In genomic region chr9:110687846-110688245, GRCm38 (mm10) we compare ENCODE assay signal across 23 mouse cellular contexts. TPM values are rescaled to one million over a fixed set of nuclear protein-coding genes. Genes with fewer than 3 reads are reported as not detected.
DNase-seq lines count a peak whose midpoint lies in the region; ATAC-seq lines count a peak whose summit lies in the region.
"Had no signal": no experiment of that assay in that cellular context is flagged by ENCODE, and none has a peak within 500 bp of the region (broad histone marks: within the 10 kb centered on the region; RNA-seq: fewer than 3 reads in every experiment).

No protein-coding gene starts in this region.

- H3K36me3 ChIP-seq in lung, embryonic 16.5 days (ENCODE audit: control insufficient read depth, insufficient read depth, low read length), result no peaks in the 10 kb centered on the region; the same call in 1 of the 2 replicates
- H3K36me3 ChIP-seq: embryonic facial prominence, embryonic 13.5 days had no signal

- WGBS in lung, embryonic 16.5 days, result 80% methylated on average over 2 of the region's 2 CpGs

- intact Hi-C loops in gastrocnemius, postnatal 36 days (cut with DNase I), result no loop called here
- intact Hi-C loops in left cerebral cortex, postnatal 14 days (cut with DNase I), result no loop called here

- H3K4me3 ChIP-seq in lung, embryonic 16.5 days (ENCODE audit: low read length), result no peak overlapping the region
- H3K4me3 ChIP-seq: embryonic facial prominence, embryonic 13.5 days; forebrain, embryonic 12.5 days; heart, embryonic 10.5 days; hindbrain, embryonic 12.5 days had no signal

- H3K9me3 ChIP-seq in lung, embryonic 16.5 days (ENCODE audit: control insufficient read depth, low read length), result no peaks in the 10 kb centered on the region
- H3K9me3 ChIP-seq: embryonic facial prominence, embryonic 13.5 days; forebrain, embryonic 12.5 days; G1E; heart, embryonic 10.5 days; hindbrain, embryonic 12.5 days had no signal

- H3K27me3 ChIP-seq in lung, embryonic 16.5 days (ENCODE audit: control insufficient read depth, insufficient read depth, low read depth, low read length), result no peaks in the 10 kb centered on the region
- H3K27me3 ChIP-seq: embryonic facial prominence, embryonic 13.5 days; forebrain, embryonic 12.5 days; hindbrain, embryonic 12.5 days had no signal

- H3K27ac ChIP-seq in lung, embryonic 16.5 days (ENCODE audit: low read length), result peak overlapping the region; percentile 31; the same call in 1 of the 2 replicates
- H3K27ac ChIP-seq: embryonic facial prominence, embryonic 13.5 days; forebrain, embryonic 12.5 days; heart, embryonic 10.5 days; hindbrain, embryonic 12.5 days had no signal

- H3K9ac ChIP-seq in lung, embryonic 16.5 days (ENCODE audit: low read length), result no peak overlapping the region
- H3K9ac ChIP-seq: embryonic facial prominence, embryonic 13.5 days; forebrain, embryonic 12.5 days; hindbrain, embryonic 12.5 days had no signal

- peaks cover 35% of the 10 kb centered on the region for H3K4me1 ChIP-seq in lung, embryonic 16.5 days (replicated peaks; ENCODE audit: control insufficient read depth, insufficient read depth, low read length)

- peak; percentile 37 for DNase-seq in adrenal gland, postnatal 14 days
- no peak for DNase-seq in adrenal gland, adult 2 months
- peak; percentile 47 for DNase-seq in gastrocnemius, adult 8-10 months (ENCODE audit: low spot score in 2 of 2)
- DNase-seq in gastrocnemius, postnatal 36 days, result no peak
- no peak for DNase-seq in lung, postnatal 14 days
- peak; percentile 79 for DNase-seq in skeletal muscle tissue, adult 2 months (ENCODE audit: low read depth, low spot score)
- no peak for DNase-seq in left cerebral cortex, postnatal 14 days (ENCODE audit: low spot score in 2 of 2)
- DNase-seq: adrenal gland, adult 8-10 months; B cell, adult 2 months; cerebellum, adult 11-12 months; cerebellum, adult 9-11 months; heart, postnatal 10 days; heart, postnatal 4 days had no signal

- H3K4me2 ChIP-seq in lung, embryonic 16.5 days (ENCODE audit: low read depth, low read length), result no peak overlapping the region
- H3K4me2 ChIP-seq: embryonic facial prominence, embryonic 13.5 days; forebrain, embryonic 12.5 days; hindbrain, embryonic 12.5 days had no signal

- no peak for ATAC-seq in lung, embryonic 16.5 days (ENCODE audit: low read depth)
- ATAC-seq: CD4-positive, CD25-positive, alpha-beta regulatory T cell, adult 4 months; forebrain, embryonic 16.5 days; hindbrain, embryonic 16.5 days; inflammation-experienced regulatory T-cells, adult 6 months had no signal

RNA-seq across cellular contexts. Expression of gene Ccdc12, which starts 31.5 kb away (rescaled TPM):
- 60.4 and 79.3 TPM in 2 replicates for total RNA-seq in adrenal gland, postnatal 14 days (2021)
- total RNA-seq in adrenal gland, adult 2 months (2021), result 10 to 100 TPM; 51.6 to 71.6 TPM
- polyA plus RNA-seq in adrenal gland, adult 2 months (2012; rRNA removed), result 38.4 and 45.5 TPM in 2 replicates
- total RNA-seq in gastrocnemius, adult 8-10 months (2022), result 10 to 100 TPM; 38.8 to 53.8 (median 47.0) TPM
- total RNA-seq in gastrocnemius, postnatal 36 days (2021), result 10 to 100 TPM; 45.1 to 48.1 TPM
- 160 and 167 TPM in 2 replicates for polyA plus RNA-seq in lung, embryonic 16.5 days (2015; fragmentation: Nextera tagmentation; extraction: Ambion mirVana)
- total RNA-seq in left cerebral cortex, postnatal 14 days (2021), result 10 to 100 TPM; 44.8 to 58.6 TPM

RNA-seq across cellular contexts. Expression of gene Nbeal2, which starts 33.9 kb away (rescaled TPM):
- total RNA-seq in adrenal gland, postnatal 14 days (2021), result 9.1 and 15.4 TPM in 2 replicates
- 1 to 10 TPM; 5.5 to 7.1 TPM for total RNA-seq in adrenal gland, adult 2 months (2021)
- 22.5 and 30.8 TPM in 2 replicates for polyA plus RNA-seq in adrenal gland, adult 2 months (2012; rRNA removed)
- total RNA-seq in gastrocnemius, adult 8-10 months (2022), result 1 to 10 TPM; 2.1 to 4.2 (median 3.1) TPM
- 1 to 10 TPM; 3.3 to 3.6 TPM for total RNA-seq in gastrocnemius, postnatal 36 days (2021)
- polyA plus RNA-seq in lung, embryonic 16.5 days (2015; fragmentation: Nextera tagmentation; extraction: Ambion mirVana), result 5.0 and 6.9 TPM in 2 replicates
- total RNA-seq in left cerebral cortex, postnatal 14 days (2021), result 1 to 10 TPM; 5.9 to 8.9 TPM

RNA-seq across cellular contexts. Expression of gene Myl3, which starts 53.8 kb away (rescaled TPM):
- 0.37 TPM in 1 of 2 replicates, not detected in the other for total RNA-seq in adrenal gland, postnatal 14 days (2021)
- under 1 TPM in 1 of 2 experiments, not detected in 1; 0.66 TPM for total RNA-seq in adrenal gland, adult 2 months (2021)
- polyA plus RNA-seq in adrenal gland, adult 2 months (2012; rRNA removed), result 0.22 TPM in 1 of 2 replicates, not detected in the other
- total RNA-seq in gastrocnemius, adult 8-10 months (2022), result 100 to 1,000 TPM; 644 to 855 (median 660) TPM
- total RNA-seq in gastrocnemius, postnatal 36 days (2021), result 1,000 to 10,000 TPM in 1 of 2 experiments, 100 to 1,000 TPM in 1; 290 to 1,186 TPM
- polyA plus RNA-seq in lung, embryonic 16.5 days (2015; fragmentation: Nextera tagmentation; extraction: Ambion mirVana), result 10.6 and 13.9 TPM in 2 replicates
- total RNA-seq in left cerebral cortex, postnatal 14 days (2021), result under 1 TPM in 1 of 2 experiments, not detected in 1; 0.53 TPM
- total RNA-seq: G1E had no signal
- polyA plus RNA-seq: CD4-positive, CD25-positive, alpha-beta regulatory T cell, adult 4 months; G1E; inflammation-experienced regulatory T-cells, adult 6 months had no signal

RNA-seq across cellular contexts. Expression of gene Pth1r, which starts 59.1 kb away (rescaled TPM):
- 6.9 and 9.0 TPM in 2 replicates for total RNA-seq in adrenal gland, postnatal 14 days (2021)
- 10 to 100 TPM; 14.7 to 16.3 TPM for total RNA-seq in adrenal gland, adult 2 months (2021)
- 37.8 and 51.4 TPM in 2 replicates for polyA plus RNA-seq in adrenal gland, adult 2 months (2012; rRNA removed)
- 1 to 10 TPM in 2 of 4 experiments, under 1 TPM in 2; 0.44 to 1.4 (median 1.0) TPM for total RNA-seq in gastrocnemius, adult 8-10 months (2022)
- 1 to 10 TPM in 1 of 2 experiments, under 1 TPM in 1; 0.74 to 1.1 TPM for total RNA-seq in gastrocnemius, postnatal 36 days (2021)
- polyA plus RNA-seq in lung, embryonic 16.5 days (2015; fragmentation: Nextera tagmentation; extraction: Ambion mirVana), result 60.3 and 61.6 TPM in 2 replicates
- total RNA-seq in left cerebral cortex, postnatal 14 days (2021), result 1 to 10 TPM; 6.4 to 8.3 TPM
- total RNA-seq: G1E had no signal
- polyA plus RNA-seq: CD4-positive, CD25-positive, alpha-beta regulatory T cell, adult 4 months; inflammation-experienced regulatory T-cells, adult 6 months had no signal

Comparison
In these comparisons a context has a peak if more than half of its experiments do, and no peak if none do; other contexts are left out.
1. DNase-seq: peak in adrenal gland, postnatal 14 days (single experiment), gastrocnemius, adult 8-10 months (2 of 2) and skeletal muscle tissue, adult 2 months (single experiment); none in adrenal gland, adult 2 months (single experiment), gastrocnemius, postnatal 36 days (0 of 2), lung, postnatal 14 days (single experiment) and left cerebral cortex, postnatal 14 days (0 of 2).
2. RNA of gene Myl3, which starts 53.8 kb away (total RNA-seq): 290 to 1,186 TPM in gastrocnemius, postnatal 36 days and 644 to 855 TPM in gastrocnemius, adult 8-10 months; 0.66 TPM in adrenal gland, adult 2 months, 0.53 TPM in left cerebral cortex, postnatal 14 days and 0.37 TPM in adrenal gland, postnatal 14 days; every median in the first group is over 100 times any median in the second.